ENCODE assay signal across 21 mouse cellular contexts in genomic region chr9:71942424-71942823, GRCm38 (mm10).
DNase-seq lines count a peak whose midpoint lies in the region; ATAC-seq and TF ChIP-seq lines count a peak whose summit lies in the region.
"Had no signal": no experiment of that assay in that cellular context is flagged by ENCODE, and none has a peak within 500 bp of the region (broad histone marks: within the 10 kb centered on the region; RNA-seq: fewer than 3 reads in every experiment).

No protein-coding gene starts in this region.

- H3K27me3 ChIP-seq in hindbrain, embryonic 11.5 days (ENCODE audit: control insufficient read depth, insufficient read depth, low read length): no peaks in the 10 kb centered on the region
- H3K27me3 ChIP-seq: CH12.LX; embryonic facial prominence, embryonic 15.5 days; forebrain, embryonic 12.5 days; heart, embryonic 12.5 days; hindbrain, embryonic 15.5 days had no signal

- no peak for TF ChIP-seq CTCF in layer of hippocampus, adult 2 months (conservative IDR thresholded peaks at IDR 0.05)

- H3K9ac ChIP-seq in hindbrain, embryonic 11.5 days (ENCODE audit: low read depth, low read length): no peak overlapping the region
- H3K9ac ChIP-seq: embryonic facial prominence, embryonic 15.5 days; forebrain, embryonic 12.5 days; heart, embryonic 12.5 days; hindbrain, embryonic 15.5 days had no signal

- H3K36me3 ChIP-seq in macrophage (ENCODE audit: inconsistent target): no peaks in the 10 kb centered on the region
- no peaks in the 10 kb centered on the region for H3K36me3 ChIP-seq in hindbrain, embryonic 11.5 days (ENCODE audit: control insufficient read depth, insufficient read depth, low read length)
- H3K36me3 ChIP-seq: embryonic facial prominence, embryonic 15.5 days; forebrain, embryonic 12.5 days; heart, embryonic 12.5 days; hindbrain, embryonic 15.5 days had no signal

- H3K4me2 ChIP-seq in hindbrain, embryonic 11.5 days (replicated peaks; ENCODE audit: low read depth, low read length): no peak overlapping the region
- H3K4me2 ChIP-seq: embryonic facial prominence, embryonic 15.5 days; forebrain, embryonic 12.5 days; heart, embryonic 12.5 days; hindbrain, embryonic 15.5 days had no signal

- H3K27ac ChIP-seq in layer of hippocampus, adult 2 months: peak overlapping the region; percentile 49
- peak overlapping the region; percentile 51 for H3K27ac ChIP-seq in macrophage
- no peak overlapping the region for H3K27ac ChIP-seq in hindbrain, embryonic 11.5 days (ENCODE audit: low read depth, low read length)
- H3K27ac ChIP-seq: embryonic facial prominence, embryonic 15.5 days; forebrain, embryonic 12.5 days; heart, adult 2 months; hindbrain, embryonic 10.5 days; hindbrain, embryonic 15.5 days had no signal

- DNase-seq in layer of hippocampus, adult 2 months (ENCODE audit: low spot score in 2 of 2): no peak
- no peak for DNase-seq in layer of hippocampus, adult 11-12 months (ENCODE audit: low spot score)
- DNase-seq in 3T3-L1 (ENCODE audit: low read depth, low spot score) (peak; percentile 88), NIH3T3 (ENCODE audit: low read depth) (peak; percentile 72)
- no peak for DNase-seq in testis, postnatal 10 days (ENCODE audit: low spot score)
- no peak for DNase-seq in hindbrain, embryonic 11.5 days (ENCODE audit: low spot score)
- no peak for DNase-seq in embryo, embryonic 9.5 days (ENCODE audit: extremely low spot score)
- DNase-seq: adrenal gland, postnatal 25 days; cerebellum, adult 2 months; cerebellum, postnatal 10 days; gastrocnemius, postnatal 14 days; heart, adult 2 months; kidney, adult 11 months had no signal

- H3K79me2 ChIP-seq in macrophage (ENCODE audit: inconsistent target): no peaks in the 10 kb centered on the region

- H3K4me1 ChIP-seq in hindbrain, embryonic 11.5 days (replicated peaks; ENCODE audit: control insufficient read depth, insufficient read depth, low read length): no peaks in the 10 kb centered on the region
- H3K4me1 ChIP-seq: embryonic facial prominence, embryonic 15.5 days; heart, embryonic 12.5 days; hindbrain, embryonic 15.5 days had no signal

- ATAC-seq in hindbrain, embryonic 11.5 days (ENCODE audit: low FRiP score): no peak
- ATAC-seq: forebrain, embryonic 16.5 days had no signal

- H3K9me3 ChIP-seq in hindbrain, embryonic 11.5 days (ENCODE audit: control insufficient read depth, low read length): no peaks in the 10 kb centered on the region
- H3K9me3 ChIP-seq: embryonic facial prominence, embryonic 15.5 days; forebrain, embryonic 12.5 days; heart, embryonic 12.5 days; hindbrain, embryonic 10.5 days; hindbrain, embryonic 15.5 days had no signal

- H3K4me3 ChIP-seq in layer of hippocampus, adult 2 months: no peak overlapping the region
- H3K4me3 ChIP-seq in macrophage (ENCODE audit: inconsistent target): no peak overlapping the region
- H3K4me3 ChIP-seq in hindbrain, embryonic 11.5 days (ENCODE audit: low read depth, low read length): no peak overlapping the region
- H3K4me3 ChIP-seq: embryonic facial prominence, embryonic 15.5 days; forebrain, embryonic 12.5 days; heart, adult 2 months; heart, embryonic 12.5 days; hindbrain, embryonic 10.5 days; hindbrain, embryonic 15.5 days had no signal

Comparison
In these comparisons a context has a peak if more than half of its experiments do, and no peak if none do; other contexts are left out.
1. DNase-seq: peak in 3T3-L1 (single experiment) and NIH3T3 (single experiment); none in layer of hippocampus, adult 2 months (0 of 2), layer of hippocampus, adult 11-12 months (single experiment), testis, postnatal 10 days (single experiment), hindbrain, embryonic 11.5 days (single experiment) and embryo, embryonic 9.5 days (single experiment).